Mouse (Mus musculus): ENCODE measurements around the gene Dpt.
A peak's percentile ranks its signal among the peaks of the same experiment; 100 is the strongest.
"Not testable (repeated sequence)": the region's sequence is repeated elsewhere in the genome, so short reads cannot be mapped to it uniquely, and the experiment has no call there.

Dpt gene

GRCm38 (mm10) chr1:164796471-164796870 is at the start of gene Dpt:
TSS of gene Dpt (plus strand) at chr1:164796644.
- DNase-seq (ENCODE audit: low spot score in 2 of 2): no peak

- no peak for DNase-seq (ENCODE audit: low spot score in 2 of 2)
Measured at GRCm38 (mm10) chr1:164753736-164754135, 42.7 kb upstream of the Dpt start.

- DNase-seq (ENCODE audit: low spot score in 2 of 2): no peak
Measured at GRCm38 (mm10) chr1:164755671-164756070, 40.8 kb upstream of the Dpt start.

GRCm38 (mm10) chr1:164756951-164757350 is 39.5 kb upstream of the Dpt start:
- no peak for DNase-seq (ENCODE audit: low spot score in 2 of 2)

GRCm38 (mm10) chr1:164758401-164758800 is 38.0 kb upstream of the Dpt start:
- DNase-seq (ENCODE audit: low spot score in 2 of 2): no peak

- DNase-seq (ENCODE audit: low spot score in 2 of 2): no peak
Measured at GRCm38 (mm10) chr1:164762276-164762675, 34.2 kb upstream of the Dpt start.

GRCm38 (mm10) chr1:164766646-164767045 is 29.8 kb upstream of the Dpt start:
- no peak for DNase-seq (ENCODE audit: low spot score in 2 of 2)

GRCm38 (mm10) chr1:164770611-164771010 is 25.8 kb upstream of the Dpt start:
- DNase-seq (ENCODE audit: low spot score in 2 of 2): peak; percentile 36 to 69

GRCm38 (mm10) chr1:164780851-164781510 is 15.5 kb upstream of the Dpt start:
- DNase-seq (ENCODE audit: low spot score in 2 of 2): no peak

- DNase-seq (ENCODE audit: low spot score in 2 of 2): no peak
Measured at GRCm38 (mm10) chr1:164786165-164786564, 10.3 kb upstream of the Dpt start.

GRCm38 (mm10) chr1:164787771-164788170 is 8.7 kb upstream of the Dpt start:
- peak; percentile 58 to 76 for DNase-seq (ENCODE audit: low spot score in 2 of 2)

- no peak for DNase-seq (ENCODE audit: low spot score in 2 of 2)
Measured at GRCm38 (mm10) chr1:164788292-164788691, 8.2 kb upstream of the Dpt start.

GRCm38 (mm10) chr1:164790296-164790695 is 6.1 kb upstream of the Dpt start:
- DNase-seq (ENCODE audit: low spot score in 2 of 2): not testable (repeated sequence)

- DNase-seq (ENCODE audit: low spot score in 2 of 2): no peak
Measured at GRCm38 (mm10) chr1:164793049-164793448, 3.4 kb upstream of the Dpt start.

- no peak for DNase-seq (ENCODE audit: low spot score in 2 of 2)
Measured at GRCm38 (mm10) chr1:164797746-164798285, 1.4 kb downstream of the Dpt start.

- no peak for DNase-seq (ENCODE audit: low spot score in 2 of 2)
Measured at GRCm38 (mm10) chr1:164798471-164798922, 2.1 kb downstream of the Dpt start.

GRCm38 (mm10) chr1:164799161-164799560 is 2.7 kb downstream of the Dpt start:
- DNase-seq (ENCODE audit: low spot score in 2 of 2): no peak

- DNase-seq (ENCODE audit: low spot score in 2 of 2): no peak
Measured at GRCm38 (mm10) chr1:164804277-164804676, 7.8 kb downstream of the Dpt start.

GRCm38 (mm10) chr1:164804751-164805435 is 8.4 kb downstream of the Dpt start:
- DNase-seq (ENCODE audit: low spot score in 2 of 2): no peak

- DNase-seq (ENCODE audit: low spot score in 2 of 2): no peak
Measured at GRCm38 (mm10) chr1:164809371-164809770, 12.9 kb downstream of the Dpt start.

- no peak for DNase-seq (ENCODE audit: low spot score in 2 of 2)
Measured at GRCm38 (mm10) chr1:164811296-164811695, 14.9 kb downstream of the Dpt start.

GRCm38 (mm10) chr1:164814243-164814642 is 17.8 kb downstream of the Dpt start:
- DNase-seq (ENCODE audit: low spot score in 2 of 2): no peak

- no peak for DNase-seq (ENCODE audit: low spot score in 2 of 2)
Measured at GRCm38 (mm10) chr1:164815330-164815729, 18.9 kb downstream of the Dpt start.
